Mouse (Mus musculus): Measurements from ENCODE around the gene Tgm2. TPM values are rescaled to one million over a fixed set of nuclear protein-coding genes. Genes with fewer than 3 reads are reported as not detected.

Tgm2 gene
- polyA plus RNA-seq (2012; rRNA removed) = 37.8 and 45.2 TPM in 2 replicates

DNA sequence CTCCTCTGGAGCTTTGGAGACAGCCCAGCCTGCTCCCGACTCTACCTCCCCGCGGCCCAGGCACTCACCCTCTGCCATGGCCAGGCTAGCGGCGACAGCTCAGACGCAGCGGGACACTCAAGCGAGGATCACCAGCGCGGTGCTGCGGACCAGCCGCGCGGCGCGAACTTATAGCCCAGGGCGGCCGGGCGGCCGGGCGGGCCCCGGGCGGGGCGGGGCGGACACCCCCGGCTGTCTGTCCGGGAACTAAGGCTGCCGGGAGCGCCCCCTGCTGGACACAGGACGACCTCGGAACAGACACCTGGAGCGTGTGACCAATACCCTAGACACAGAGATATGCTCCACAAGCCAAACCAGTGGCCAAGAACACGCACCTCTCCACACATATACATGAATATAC, at the start of gene Tgm2:
TSS of gene Tgm2 (minus strand) at position 214 of the 400 bp plus-strand sequence.

Other genes starting within 250 kb of the Tgm2 start
- gene Vstm2l, start 231.8 kb downstream of the Tgm2 start, polyA plus RNA-seq (2012; rRNA removed) = 0.03 TPM in 1 of 2 replicates, not detected in the other
- 10.3 and 11.6 TPM in 2 replicates for gene Tti1, start 118.0 kb downstream of the Tgm2 start, polyA plus RNA-seq (2012; rRNA removed)
- gene Rprd1b, start 117.9 kb downstream of the Tgm2 start, polyA plus RNA-seq (2012; rRNA removed) = 13.0 and 14.9 TPM in 2 replicates
- 0.36 and 0.44 TPM in 2 replicates for gene D630003M21Rik, start 82.8 kb upstream of the Tgm2 start, polyA plus RNA-seq (2012; rRNA removed)
- 0.01 TPM in 1 of 2 replicates, not detected in the other for gene Bpi, start 111.7 kb upstream of the Tgm2 start, polyA plus RNA-seq (2012; rRNA removed)
- gene Lbp, start 160.1 kb upstream of the Tgm2 start, polyA plus RNA-seq (2012; rRNA removed) = 23.4 and 29.4 TPM in 2 replicates
- 2.1 and 2.3 TPM in 2 replicates for gene Snhg11, start 229.2 kb upstream of the Tgm2 start, polyA plus RNA-seq (2012; rRNA removed)

Data from liver, embryonic 14 days (tissue).